Mouse (Mus musculus) cerebellum, adult 2 months (tissue): Measurements from ENCODE around the gene Tnfaip3. TPM values are rescaled to one million over a fixed set of nuclear protein-coding genes. Genes with fewer than 3 reads are reported as not detected.

ENCODE experiments used
- DNase-seq, 2 experiments: peaks; one replicate each; pipeline ENCODE4 v3.0.0; 2021
- H3K27ac ChIP-seq: fragments of 200-500 bp; 2 replicates; pipeline ENCODE4 v1.5.1; 2012; ENCODE audit warnings: low read length, control low read depth, inconsistent platforms; ENCODE audit not compliant: insufficient read depth
- H3K27me3 ChIP-seq: fragments of 200-500 bp; 2 replicates; pipeline ENCODE4 v1.6.1; 2012; ENCODE audit warnings: inconsistent platforms, mild to moderate bottlenecking, low read length, moderate library complexity; ENCODE audit not compliant: control insufficient read depth, insufficient read depth
- H3K4me1 ChIP-seq: fragments of 200-500 bp; 2 replicates; pipeline ENCODE4 v1.6.1; 2011; ENCODE audit warnings: low read length; ENCODE audit not compliant: control insufficient read depth, insufficient read depth
- H3K4me3 ChIP-seq: fragments of 200-500 bp; replicated peaks from 2 replicates; pipeline ENCODE3; 2011; ENCODE audit warnings: mild to moderate bottlenecking, low read depth, low read length, control low read depth; ENCODE audit not compliant: insufficient read depth
- CTCF ChIP-seq: fragments of 200-500 bp; IDR thresholded peaks from 2 replicates; pipeline ENCODE4 v1.5.1; 2011; ENCODE audit warnings: low read depth, mild to moderate bottlenecking, control low read depth, low read length, moderate library complexity, borderline replicate concordance; ENCODE audit not compliant: insufficient read depth
- POLR2A ChIP-seq: fragments of 200-500 bp; IDR thresholded peaks from 2 replicates; pipeline ENCODE4 v1.6.1; 2011; ENCODE audit warnings: low read length, control low read depth, borderline replicate concordance; ENCODE audit not compliant: insufficient read depth
- WGBS: fragments of 180-500 bp; shearing (Covaris S2); methylation state at CpG from one replicate; pipeline ENCODE4 v1.1.7; 2018; 5-methylcytosine and 5-hydroxymethylcytosine counted together
- polyA plus RNA-seq: library from polyadenylated mRNA; depleted of rRNA; stranded (reverse); fragments of >200 nt; gene quantifications from 2 replicates; pipeline ENCODE4 v1.2.3, GENCODE M21; 2012

Tnfaip3 gene
- polyA plus RNA-seq, 1 experiment, result 2.3 TPM

GRCm38 (mm10) chr10:19044765-19045516 is 29.5 kb upstream of the Tnfaip3 start:
- no peak overlapping the region for H3K4me3 ChIP-seq
- no peaks in the 10 kb centered on the region for H3K4me1 ChIP-seq
- 88% methylated on average over 9 of the region's 9 CpGs for WGBS
- no peak for TF ChIP-seq CTCF
- no peak for TF ChIP-seq POLR2A
- no peaks in the 10 kb centered on the region for H3K27me3 ChIP-seq
- H3K27ac ChIP-seq, result no peak overlapping the region
- DNase-seq, result no peak

DNA sequence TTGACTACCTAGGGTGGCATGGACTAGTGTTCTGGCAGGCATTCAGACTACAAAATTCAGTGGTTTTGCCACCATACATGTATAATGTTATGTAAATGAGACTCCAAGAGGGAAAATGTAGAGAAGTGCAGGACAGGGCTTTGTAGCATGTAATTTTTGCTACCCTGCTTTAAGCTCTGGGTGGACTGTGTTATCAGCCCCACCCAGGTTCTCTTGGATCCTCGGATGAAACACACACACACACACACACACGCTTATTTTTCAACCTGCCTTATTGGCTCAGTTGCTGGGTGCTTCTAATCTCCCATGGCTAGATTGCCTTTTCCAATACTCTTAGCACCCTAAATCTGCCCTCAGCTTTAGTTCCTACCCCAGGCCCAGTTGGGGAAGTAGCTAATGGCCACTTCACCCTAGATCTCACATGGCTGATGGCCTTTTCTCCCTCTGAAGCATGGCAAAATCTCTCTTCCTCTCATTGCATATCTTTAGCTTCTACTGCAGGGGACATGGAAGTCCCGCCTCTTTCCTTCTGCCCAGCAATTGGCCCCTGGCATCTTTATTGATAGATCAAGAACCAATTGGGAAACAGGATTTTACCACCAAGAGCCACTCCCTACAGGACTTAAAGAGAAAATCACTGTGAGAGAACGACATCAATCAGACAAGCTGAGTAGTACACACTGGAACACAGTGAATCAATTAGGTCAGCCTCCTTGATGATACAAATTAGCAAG is 28.2 kb upstream of the Tnfaip3 start:
- Histone ChIP-seq H3K4me3 (no peak overlapping the region), H3K4me1 (no peaks in the 10 kb centered on the region), H3K27ac (no peak overlapping the region), H3K27me3 (no peaks in the 10 kb centered on the region)
- WGBS, result 63% methylated on average over 4 of the region's 4 CpGs
- TF ChIP-seq POLR2A (no peak), CTCF (no peak)
- DNase-seq, result no peak

DNA sequence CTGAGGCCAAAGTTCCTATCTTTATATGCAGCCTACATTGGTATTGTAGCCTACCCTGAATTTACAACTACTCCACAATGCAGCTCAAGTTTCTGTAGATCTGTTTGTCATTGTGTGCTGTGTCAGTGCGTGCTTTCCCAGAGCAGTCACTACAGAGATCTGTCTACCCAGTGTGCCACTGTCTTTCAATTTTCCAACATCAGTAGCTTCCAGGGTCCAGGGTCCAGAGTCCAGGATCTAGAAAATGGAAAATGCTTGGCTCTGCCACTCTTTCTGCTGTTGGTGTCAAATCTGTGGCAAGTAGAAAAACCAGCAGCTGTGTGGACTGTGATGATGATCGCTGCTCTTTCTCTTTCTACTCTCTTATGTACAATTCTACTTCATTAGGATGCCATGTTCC is 24.7 kb upstream of the Tnfaip3 start:
- WGBS, result 86% methylated on average over 2 of the region's 2 CpGs
- H3K27me3 ChIP-seq, result no peaks in the 10 kb centered on the region
- no peak overlapping the region for H3K4me3 ChIP-seq
- no peak for TF ChIP-seq CTCF
- TF ChIP-seq POLR2A, result no peak
- no peaks in the 10 kb centered on the region for H3K4me1 ChIP-seq
- no peak for DNase-seq
- H3K27ac ChIP-seq, result no peak overlapping the region

- no peak for DNase-seq
- 31% methylated on average over 3 of the region's 3 CpGs for WGBS
- Histone ChIP-seq H3K4me3 (no peak overlapping the region), H3K4me1 (no peaks in the 10 kb centered on the region), H3K27me3 (no peaks in the 10 kb centered on the region), H3K27ac (no peak overlapping the region)
- TF ChIP-seq POLR2A (no peak), CTCF (no peak)
Measured at GRCm38 (mm10) chr10:19034764-19035163, 19.3 kb upstream of the Tnfaip3 start.

- 79% methylated on average over 1 of the region's 1 CpGs for WGBS
- TF ChIP-seq POLR2A (no peak), CTCF (no peak)
- no peak overlapping the region for H3K27ac ChIP-seq
- no peaks in the 10 kb centered on the region for H3K27me3 ChIP-seq
- no peaks in the 10 kb centered on the region for H3K4me1 ChIP-seq
- no peak for DNase-seq
- H3K4me3 ChIP-seq, result no peak overlapping the region
Measured at GRCm38 (mm10) chr10:19033696-19034095, 18.2 kb upstream of the Tnfaip3 start.

GRCm38 (mm10) chr10:19031875-19032274 is 16.4 kb upstream of the Tnfaip3 start:
- no peak overlapping the region for H3K4me3 ChIP-seq
- DNase-seq, result no peak
- TF ChIP-seq CTCF (no peak), POLR2A (no peak)
- no peaks in the 10 kb centered on the region for H3K27me3 ChIP-seq
- no peaks in the 10 kb centered on the region for H3K4me1 ChIP-seq
- H3K27ac ChIP-seq, result no peak overlapping the region

DNA sequence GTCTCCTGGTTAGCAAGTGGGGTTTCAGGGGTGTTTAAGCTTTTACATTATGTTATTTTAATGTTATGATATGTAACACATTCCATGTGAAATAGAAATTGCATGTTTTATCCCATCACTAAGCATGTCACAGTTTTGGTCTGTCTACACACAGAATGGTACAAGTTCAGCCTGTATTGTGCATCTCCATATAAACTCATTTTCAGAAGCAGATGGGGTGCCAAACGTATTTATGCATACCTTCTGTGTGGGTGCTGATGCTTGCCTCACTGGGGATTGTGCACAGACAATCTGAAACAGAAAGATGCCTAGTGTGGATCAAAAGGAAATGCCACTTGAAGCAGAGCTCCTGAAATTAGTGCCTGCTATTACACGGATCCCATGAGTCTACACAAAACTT is 15.2 kb upstream of the Tnfaip3 start:
- no peaks in the 10 kb centered on the region for H3K4me1 ChIP-seq
- H3K4me3 ChIP-seq, result no peak overlapping the region
- TF ChIP-seq POLR2A (no peak), CTCF (no peak)
- DNase-seq, result no peak
- no peak overlapping the region for H3K27ac ChIP-seq
- H3K27me3 ChIP-seq, result no peaks in the 10 kb centered on the region
- WGBS, result 70% methylated on average over 2 of the region's 2 CpGs

DNA sequence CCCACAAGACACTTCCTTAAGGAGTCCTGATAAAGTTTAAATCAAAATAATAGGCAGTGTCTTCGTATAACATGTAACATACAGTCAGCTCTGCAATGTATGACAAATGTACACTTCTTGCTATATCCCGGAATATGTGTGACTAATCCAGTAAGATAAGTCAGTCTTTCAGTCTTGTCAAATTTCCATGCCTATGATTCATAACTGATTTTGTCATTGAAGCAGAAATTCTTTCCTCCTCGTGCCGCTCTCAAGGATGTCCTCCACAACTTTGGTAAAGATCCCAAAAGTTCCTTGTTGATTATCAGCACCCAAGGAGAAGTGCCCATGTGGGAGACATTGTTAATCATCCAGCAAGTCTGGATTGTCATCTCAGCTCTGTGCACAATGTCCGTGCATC is 11.3 kb upstream of the Tnfaip3 start:
- WGBS, result 87% methylated on average over 5 of the region's 5 CpGs
- no peak for TF ChIP-seq CTCF
- TF ChIP-seq POLR2A, result no peak
- Histone ChIP-seq H3K4me3 (no peak overlapping the region), H3K27ac (no peak overlapping the region), H3K27me3 (no peaks in the 10 kb centered on the region), H3K4me1 (no peaks in the 10 kb centered on the region)
- DNase-seq, result no peak
